Mouse (Mus musculus) heart, postnatal 25 days (tissue): ENCODE measurements around the gene Card10. TPM values are rescaled to one million over a fixed set of nuclear protein-coding genes. Genes with fewer than 3 reads are reported as not detected.
"Not testable (repeated sequence)": the region's sequence is repeated elsewhere in the genome, so short reads cannot be mapped to it uniquely, and the experiment has no call there.

Experiments used
- DNase-seq: peaks from one replicate; pipeline ENCODE4 v3.0.0; 2022; ENCODE audit warnings: low spot score
- intact Hi-C: fragments of 180-260 bp; cut with DNase I; formaldehyde crosslinking; loops from one replicate; pipeline ENCODE4 v1.15.1; 2025
- total RNA-seq, 2 experiments: library from RNA; stranded (reverse); gene quantifications; 2 replicates each; pipeline ENCODE4 v1.2.3; 2021

The Card10 gene
- 10 to 100 TPM; 14.8 to 18.3 TPM for total RNA-seq

GRCm38 (mm10) chr15:78802776-78803391 lies at the start of gene Card10:
Gene Card10, minus strand, starts transcription at chr15:78803042.
- intact Hi-C loops, result no loop called here
- DNase-seq, result peak; percentile 63

GRCm38 (mm10) chr15:78851505-78852153 lies 48.8 kb upstream of the Card10 start:
- intact Hi-C loops, result loop anchor here (1.0 to 5.0 kb wide), 2 partner anchors 25 to 39 kb away; no protein-coding TSS in a partner anchor
- DNase-seq, result peak; percentile 81

GRCm38 (mm10) chr15:78850944-78851343 lies 48.1 kb upstream of the Card10 start:
- DNase-seq, result no peak
- intact Hi-C loops, result loop anchor here (1.0 to 5.0 kb wide), 2 partner anchors 25 to 39 kb away; no protein-coding TSS in a partner anchor

GRCm38 (mm10) chr15:78850059-78850824 lies 47.4 kb upstream of the Card10 start:
- DNase-seq, result no peak
- intact Hi-C loops, result loop anchor here (5.0 kb wide), 1 partner anchor 38 kb away; no protein-coding TSS in a partner anchor

GRCm38 (mm10) chr15:78849485-78849884 lies 46.6 kb upstream of the Card10 start:
- intact Hi-C loops, result no loop called here
- no peak for DNase-seq

GRCm38 (mm10) chr15:78848467-78848866 lies 45.6 kb upstream of the Card10 start:
- intact Hi-C loops, result loop anchor here (1.0 kb wide), 1 partner anchor 21 kb away; no protein-coding TSS in a partner anchor
- DNase-seq, result no peak

- intact Hi-C loops, DNase-seq: not testable (repeated sequence)
These were observed 44.0 kb upstream of the Card10 start for GRCm38 (mm10) chr15:78846805-78847204.

GRCm38 (mm10) chr15:78846352-78846751 lies 43.5 kb upstream of the Card10 start:
- intact Hi-C loops, result no loop called here
- no peak for DNase-seq

GRCm38 (mm10) chr15:78845867-78846266 lies 43.0 kb upstream of the Card10 start:
- no peak for DNase-seq

GRCm38 (mm10) chr15:78845321-78845720 lies 42.5 kb upstream of the Card10 start:
- intact Hi-C loops, result no loop called here
- no peak for DNase-seq

More at GRCm38 (mm10) chr15:78845867-78846266, 43.0 kb upstream of the Card10 start:
- intact Hi-C loops, result no loop called here

- intact Hi-C loops, result no loop called here
- peak; percentile 74 for DNase-seq
These were observed 41.9 kb upstream of the Card10 start for GRCm38 (mm10) chr15:78844791-78845190.

GRCm38 (mm10) chr15:78843581-78844469 lies 41.0 kb upstream of the Card10 start:
- intact Hi-C loops, result no loop called here
- no peak for DNase-seq

- intact Hi-C loops, result no loop called here
- DNase-seq, result peak; percentile 82
These were observed 39.7 kb upstream of the Card10 start, which contains the start of gene Cdc42ep1 for GRCm38 (mm10) chr15:78842371-78843163. Gene Cdc42ep1, plus strand, starts transcription at chr15:78842624.

GRCm38 (mm10) chr15:78841161-78841790 lies 38.4 kb upstream of the Card10 start:
- intact Hi-C loops, result no loop called here
- DNase-seq, result no peak

GRCm38 (mm10) chr15:78840751-78841150 lies 37.9 kb upstream of the Card10 start:
- intact Hi-C loops, result no loop called here
- DNase-seq, result no peak

GRCm38 (mm10) chr15:78840241-78840640 lies 37.4 kb upstream of the Card10 start:
- no peak for DNase-seq
- intact Hi-C loops, result no loop called here

GRCm38 (mm10) chr15:78839744-78840143 lies 36.9 kb upstream of the Card10 start:
- intact Hi-C loops, result no loop called here
- DNase-seq, result no peak

- intact Hi-C loops, result loop anchor here (2.0 kb wide), 1 partner anchor 49 kb away; no protein-coding TSS in a partner anchor
- peak; percentile 74 for DNase-seq
These were observed 33.3 kb upstream of the Card10 start for GRCm38 (mm10) chr15:78836086-78836621.
